Mouse (Mus musculus) thymus, postnatal 36 days (tissue): ENCODE data around the gene Cand1.

ENCODE experiments used
- DNase-seq, 2 experiments: peaks; one replicate each; pipeline ENCODE4 v3.0.0; 2022; ENCODE audit warnings: mixed read lengths in 2 of 2

The Cand1 gene

DNA sequence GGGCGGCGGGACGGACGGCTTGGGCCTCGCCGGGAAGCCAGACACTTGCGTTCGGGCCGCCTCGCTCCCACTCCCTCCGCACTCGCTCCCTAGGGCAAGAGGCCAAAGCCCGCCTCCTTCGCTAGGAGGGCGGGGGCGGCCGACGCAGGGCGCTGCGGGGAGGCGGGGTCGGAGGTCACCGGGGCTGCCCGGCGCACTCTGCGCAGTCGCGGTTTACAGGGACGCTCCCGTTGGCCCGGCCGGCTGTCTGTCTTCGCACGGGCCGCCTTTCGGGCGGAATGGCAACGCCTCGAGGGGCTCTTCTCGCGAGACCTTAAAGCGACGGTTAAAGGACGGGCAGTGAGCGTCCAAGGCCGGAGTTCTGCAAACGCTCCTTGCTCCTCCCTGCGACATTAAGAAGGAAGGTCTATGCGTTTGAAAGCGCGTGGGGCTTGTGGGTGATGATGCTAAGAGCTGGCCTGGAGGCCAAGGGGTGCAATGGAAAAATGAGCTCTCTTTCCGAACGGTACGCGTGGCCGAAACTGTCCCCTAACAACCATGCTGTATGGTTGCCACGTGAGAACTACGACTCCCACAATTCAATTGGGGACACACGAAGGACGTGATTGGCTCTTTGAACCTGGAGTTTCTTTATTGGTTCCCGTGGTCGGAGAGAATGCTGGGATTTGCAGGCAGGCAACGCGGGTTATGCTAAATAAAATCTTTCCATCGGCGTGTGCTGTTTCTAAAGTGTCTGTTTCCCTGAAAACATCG is at the start of gene Cand1:
Gene Cand1, minus strand, starts transcription at position 87 of the 753 bp plus-strand sequence.
- peak; percentile 99 to 100 for DNase-seq

DNA sequence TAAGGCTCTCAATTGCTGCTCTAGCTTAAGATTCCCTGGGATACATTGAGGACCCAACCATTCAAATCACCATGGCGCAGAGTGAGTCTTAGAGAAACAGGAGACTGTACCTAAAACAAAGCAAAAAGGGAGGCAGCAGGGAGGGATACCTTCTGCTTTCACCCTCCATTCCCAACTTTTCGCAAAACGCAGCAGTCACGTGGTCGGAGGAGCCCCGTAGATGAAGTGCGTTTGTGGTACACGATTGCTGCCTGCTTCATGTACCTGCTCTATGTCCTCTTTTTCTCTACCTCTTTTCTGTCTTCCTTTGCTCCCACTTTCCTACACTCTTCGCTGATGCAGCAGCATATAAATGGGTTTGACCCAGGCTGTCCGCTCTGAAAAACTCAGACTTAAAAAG is 39.0 kb upstream of the Cand1 start:
- DNase-seq, result no peak

GRCm38 (mm10) chr10:119274333-119274732 is 34.5 kb upstream of the Cand1 start:
- no peak for DNase-seq

- DNase-seq, result no peak
These were observed 32.7 kb upstream of the Cand1 start for GRCm38 (mm10) chr10:119272536-119272935.

- no peak for DNase-seq
These were observed 32.1 kb upstream of the Cand1 start for GRCm38 (mm10) chr10:119272005-119272404.

DNA sequence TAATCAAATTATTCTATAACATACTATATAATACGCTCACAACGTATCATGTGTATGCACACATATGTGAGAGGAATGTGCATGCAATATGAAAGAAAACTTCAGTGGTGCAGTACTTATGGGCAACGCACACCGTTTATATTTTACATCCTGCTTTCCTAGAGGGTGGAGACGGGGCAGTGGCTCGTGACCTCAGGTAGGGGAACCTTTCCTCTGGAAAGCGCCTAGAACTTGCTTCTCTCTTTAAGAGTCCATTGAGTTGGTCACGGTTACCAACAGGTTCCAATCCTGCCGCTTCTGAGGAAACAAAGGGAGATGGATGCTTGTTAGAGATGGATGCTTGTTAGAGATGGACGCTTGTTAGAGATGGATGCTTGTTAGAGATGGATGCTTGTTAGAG is 31.2 kb upstream of the Cand1 start:
- DNase-seq, result no peak

DNA sequence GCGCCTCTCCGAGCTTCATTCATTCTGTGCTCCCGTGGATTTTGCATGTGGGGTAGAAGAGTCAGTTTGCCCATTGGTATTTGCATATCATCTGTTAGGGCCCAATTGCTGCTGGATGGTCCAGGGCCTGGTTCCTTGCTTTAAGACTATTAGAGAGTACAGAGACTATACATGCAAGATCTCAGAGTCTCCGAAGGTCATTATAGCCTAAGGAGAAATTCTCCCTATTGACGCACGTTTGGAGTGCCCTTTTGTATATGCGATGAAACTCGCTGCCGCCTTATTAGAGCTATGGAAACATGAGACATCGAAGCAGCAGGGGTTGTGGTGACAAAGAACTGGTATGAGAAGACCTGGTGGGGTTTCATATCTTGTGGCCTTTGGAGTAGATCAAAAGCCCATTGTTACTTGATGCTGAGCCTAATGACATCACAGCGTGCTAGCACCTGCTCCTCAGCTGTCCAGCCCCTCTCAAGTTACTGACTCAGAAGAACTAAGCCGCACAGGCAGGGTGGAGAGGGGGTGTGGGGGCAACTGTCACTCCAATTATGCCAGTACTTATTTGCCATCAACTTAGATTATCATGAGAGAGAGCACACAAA is 30.6 kb upstream of the Cand1 start:
- no peak for DNase-seq

- no peak for DNase-seq
These were observed 24.9 kb upstream of the Cand1 start for GRCm38 (mm10) chr10:119264761-119265160.

DNA sequence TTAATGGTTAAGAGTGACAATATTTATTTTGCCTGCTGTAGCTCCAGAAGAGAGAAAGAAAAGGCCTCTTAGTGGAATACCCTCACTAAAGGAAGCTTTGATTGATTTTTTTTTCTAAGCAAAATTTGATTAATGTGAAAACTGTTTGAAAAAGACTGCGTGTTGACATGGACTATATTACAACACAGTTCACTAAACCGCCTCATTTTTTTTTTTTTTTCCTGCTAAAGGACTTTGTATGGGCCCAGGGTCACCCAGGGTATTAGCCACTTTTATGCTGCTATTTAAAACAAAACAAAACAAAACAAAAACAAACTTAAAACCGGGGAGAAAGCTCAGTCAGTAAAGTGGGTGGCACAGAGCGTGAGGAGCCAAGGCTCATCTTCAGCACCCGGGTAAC is 23.0 kb upstream of the Cand1 start:
- no peak for DNase-seq

DNA sequence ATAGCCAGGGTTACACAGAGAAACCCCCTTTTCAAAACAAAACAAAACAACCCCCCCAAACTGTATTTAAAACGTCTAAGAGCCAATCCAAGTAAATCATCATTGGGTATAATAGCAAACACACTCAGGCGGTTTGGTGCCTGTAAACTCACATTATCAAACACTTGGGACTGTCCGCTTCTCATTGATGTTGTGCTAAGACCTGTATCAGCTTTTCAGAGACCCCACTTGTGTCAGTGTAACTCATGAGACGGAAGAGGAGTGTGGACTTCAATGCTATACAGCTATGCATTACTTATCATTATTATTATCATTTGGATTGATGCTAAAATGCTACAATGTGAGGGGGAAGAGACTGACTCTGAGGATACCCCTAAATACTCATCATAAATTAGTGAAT is 18.0 kb upstream of the Cand1 start:
- DNase-seq, result no peak

GRCm38 (mm10) chr10:119244146-119244545 is 4.3 kb upstream of the Cand1 start:
- DNase-seq, result no peak

GRCm38 (mm10) chr10:119240722-119241089 is 851 bp upstream of the Cand1 start:
- no peak for DNase-seq

DNA sequence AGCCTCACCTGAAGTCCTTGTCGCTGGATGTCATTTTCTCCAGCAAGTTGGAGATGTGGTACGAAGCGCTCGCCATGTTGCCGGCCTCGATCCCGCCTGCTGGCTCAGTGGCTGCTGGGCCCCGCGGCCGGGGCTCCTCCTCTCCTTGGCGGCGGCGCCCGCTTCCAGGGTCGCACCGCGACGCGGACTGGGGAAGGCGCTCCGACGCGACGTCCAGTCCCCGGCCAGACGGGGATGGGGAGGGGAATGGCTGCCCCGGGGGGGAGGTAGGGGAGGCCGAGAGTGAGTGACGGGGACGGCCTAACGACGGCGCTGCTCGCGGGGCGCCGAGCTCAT is 254 bp downstream of the Cand1 start:
- DNase-seq, result no peak

DNA sequence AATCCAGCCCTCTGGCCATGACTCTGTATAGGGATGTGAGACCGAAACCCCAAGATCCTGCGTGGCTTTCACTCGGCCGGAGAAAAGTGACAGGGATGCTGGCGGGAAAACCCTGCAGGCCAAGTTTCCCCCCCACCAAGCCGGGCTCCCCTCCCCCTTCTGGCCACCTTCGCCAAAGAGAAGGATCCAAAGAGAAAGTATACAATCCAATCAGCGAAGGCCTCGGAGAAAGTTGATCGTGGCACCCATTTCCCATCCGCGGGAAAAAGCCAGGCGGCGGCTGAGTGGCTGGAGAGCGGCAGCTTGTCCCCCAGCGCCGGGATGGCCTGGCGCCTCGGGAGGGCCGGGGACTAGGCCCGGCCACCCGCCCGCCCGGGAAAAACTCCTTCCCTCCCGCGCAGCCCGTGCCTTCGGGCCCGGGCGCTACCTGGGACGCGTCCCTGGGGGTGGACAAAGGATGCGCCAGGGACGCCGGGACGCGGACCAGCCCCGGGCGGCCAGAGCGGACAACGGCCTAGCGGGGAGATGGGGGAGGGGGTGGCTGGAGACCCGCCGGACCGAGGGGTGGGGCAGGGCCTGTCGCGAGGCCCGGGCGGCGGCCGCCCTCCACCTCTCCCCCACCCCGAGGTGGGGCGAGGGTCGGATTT is 747 bp downstream of the Cand1 start:
- peak in 1 of 2 experiments; percentile 32 for DNase-seq

DNA sequence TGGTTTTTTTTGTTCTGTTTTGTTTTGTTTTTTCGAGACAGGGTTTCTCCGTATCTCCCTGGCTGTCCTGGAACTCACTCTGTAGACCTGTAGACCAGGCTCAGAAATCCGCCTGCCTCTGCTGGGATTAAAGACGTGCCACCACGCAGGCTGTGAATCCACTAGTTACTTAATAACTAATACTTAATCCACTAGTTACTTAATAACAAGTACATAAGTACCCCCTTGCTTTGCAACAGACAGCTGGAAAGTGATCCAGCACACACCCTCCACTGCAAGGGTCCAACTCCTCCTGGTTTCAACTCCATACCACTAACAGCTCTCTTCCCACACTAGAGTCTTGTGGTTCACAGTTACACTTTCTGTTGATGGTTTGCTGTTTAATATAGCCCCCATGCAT is 8.3 kb downstream of the Cand1 start:
- DNase-seq, result no peak

- no peak for DNase-seq
These were observed 9.2 kb downstream of the Cand1 start for GRCm38 (mm10) chr10:119230703-119231102.

- DNase-seq, result no peak
These were observed 9.7 kb downstream of the Cand1 start for GRCm38 (mm10) chr10:119230074-119230669.

- DNase-seq, result no peak
These were observed 16.2 kb downstream of the Cand1 start for GRCm38 (mm10) chr10:119223686-119224085.

GRCm38 (mm10) chr10:119221631-119222030 is 18.2 kb downstream of the Cand1 start:
- DNase-seq, result no peak

GRCm38 (mm10) chr10:119219415-119219814 is 20.4 kb downstream of the Cand1 start:
- no peak for DNase-seq

DNA sequence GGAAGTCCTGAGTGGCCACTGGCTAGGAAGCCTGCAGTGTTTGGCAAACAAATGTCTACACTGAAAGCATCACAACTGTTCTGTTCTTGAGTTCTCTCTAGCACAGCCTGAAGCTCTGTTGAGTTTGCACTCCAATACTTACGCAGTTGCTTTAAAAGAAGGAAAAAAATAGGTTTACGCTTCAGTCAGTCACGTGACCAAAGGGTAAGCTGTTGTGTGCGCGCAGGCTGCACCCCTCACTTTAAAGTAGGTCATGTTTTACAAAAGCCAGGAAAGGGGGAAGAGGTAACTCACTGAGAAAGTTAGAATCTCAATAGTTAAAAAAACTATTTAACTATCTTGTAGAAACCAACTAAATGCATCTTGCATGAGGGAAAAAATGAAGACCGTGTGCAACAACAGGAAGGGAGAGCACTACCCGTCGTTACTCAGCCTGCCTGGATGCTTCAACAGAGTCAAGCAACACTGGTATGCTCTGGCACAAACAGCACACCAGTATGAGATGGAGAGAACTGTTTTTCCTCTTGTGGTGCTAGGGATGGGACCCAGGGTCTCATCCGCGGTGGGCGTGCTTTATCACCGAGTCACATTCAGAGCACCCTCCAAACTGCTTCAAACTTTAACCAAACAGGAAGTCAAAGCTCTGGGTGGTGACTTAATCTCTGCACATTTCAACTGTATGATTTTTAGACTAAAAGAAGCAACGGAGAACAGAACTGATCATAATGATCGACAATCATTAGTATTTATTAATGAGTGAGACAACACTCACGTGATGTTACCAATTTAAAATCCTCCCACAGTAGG is 21.4 kb downstream of the Cand1 start:
- peak; percentile 13 to 15 for DNase-seq

DNA sequence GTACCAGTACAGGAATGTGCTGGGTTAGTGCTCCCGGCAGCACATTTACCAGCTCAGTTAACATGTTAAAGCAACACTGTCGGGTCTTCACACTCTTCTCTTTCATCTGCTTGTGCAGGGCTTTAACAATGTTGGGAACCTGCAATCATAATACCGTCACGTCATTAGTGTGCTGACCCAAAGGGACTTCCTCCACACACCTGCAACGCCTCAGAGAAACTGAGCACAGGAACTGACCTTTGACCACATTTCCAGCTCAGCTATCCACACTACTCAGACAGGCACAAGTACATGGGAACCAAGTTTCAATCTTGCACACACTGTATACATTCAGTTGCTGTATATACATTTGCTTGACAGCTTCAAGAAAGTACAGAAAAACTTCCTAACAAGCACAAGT is 27.4 kb downstream of the Cand1 start:
- DNase-seq, result no peak

DNA sequence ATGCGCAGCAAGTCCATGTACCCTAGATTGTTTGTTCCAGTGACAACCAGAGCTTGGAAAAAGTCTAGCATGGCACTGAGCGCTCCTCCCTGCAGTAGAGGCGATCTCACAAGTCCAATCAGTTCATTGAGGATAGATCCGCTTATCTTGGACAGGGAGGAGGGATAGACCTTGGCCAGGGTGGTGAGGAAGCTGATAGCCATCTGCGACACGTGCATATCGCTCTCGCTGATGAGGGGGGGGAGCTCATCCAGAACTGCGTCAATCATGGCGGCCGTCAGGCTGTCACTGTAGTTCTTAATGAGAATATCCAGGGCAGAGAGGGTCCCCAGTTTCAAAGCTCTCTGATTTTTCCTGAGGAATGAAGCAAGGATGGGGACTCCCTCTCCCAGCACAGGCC is 28.6 kb downstream of the Cand1 start:
- DNase-seq, result no peak
